Mouse (Mus musculus) midbrain, postnatal 0 days (tissue): ENCODE results near the gene Myo18b. TPM values are rescaled to one million over a fixed set of nuclear protein-coding genes. Genes with fewer than 3 reads are reported as not detected.

Experiments
- ATAC-seq: fragments of 200-750 bp; cut with Nextera tagmentation; 2 replicates; pipeline ENCODE4 v1.8.0; 2017; ENCODE audit warnings: moderate number of reproducible peaks, mild to moderate bottlenecking, moderate TSS enrichment, moderate library complexity; ENCODE audit not compliant: low FRiP score
- DNase-seq: peaks from one replicate; pipeline ENCODE4 v3.0.0-alpha.2; 2015; ENCODE audit warnings: low spot score
- H3K27ac ChIP-seq: fragments of 300-500 bp; sonication (generic); 2 replicates; pipeline ENCODE4 v1.5.1; 2014; ENCODE audit warnings: low read depth, mild to moderate bottlenecking, low read length, mixed read lengths
- H3K27me3 ChIP-seq: fragments of 300-500 bp; sonication (generic); 2 replicates; pipeline ENCODE4 v1.6.1; 2014; ENCODE audit warnings: low read length, control low read depth, mixed read lengths; ENCODE audit not compliant: insufficient read depth
- H3K36me3 ChIP-seq: fragments of 300-500 bp; sonication (generic); 2 replicates; pipeline ENCODE4 v1.6.1; 2014; ENCODE audit warnings: low read length, control low read depth, mixed read lengths; ENCODE audit not compliant: insufficient read depth
- H3K4me1 ChIP-seq: fragments of 300-500 bp; sonication (generic); 2 replicates; pipeline ENCODE4 v1.6.1; 2014; ENCODE audit warnings: mild to moderate bottlenecking, control low read depth, antibody characterized with exemption, low read length, mixed read lengths; ENCODE audit not compliant: insufficient read depth
- H3K4me2 ChIP-seq: fragments of 300-500 bp; sonication (generic); 2 replicates; pipeline ENCODE4 v1.6.1; 2014; ENCODE audit warnings: low read depth, mild to moderate bottlenecking, low read length, mixed read lengths; ENCODE audit not compliant: poor library complexity, severe bottlenecking
- H3K4me3 ChIP-seq: fragments of 300-500 bp; sonication (generic); 2 replicates; pipeline ENCODE4 v1.5.1; 2014; ENCODE audit warnings: low read depth, mild to moderate bottlenecking, low read length, moderate library complexity
- H3K9ac ChIP-seq: fragments of 300-500 bp; sonication (generic); replicated peaks from 2 replicates; pipeline ENCODE4 v1.6.1; 2014; ENCODE audit warnings: mild to moderate bottlenecking, low read length, moderate library complexity, mixed read lengths; ENCODE audit not compliant: poor library complexity, severe bottlenecking
- H3K9me3 ChIP-seq: fragments of 300-500 bp; sonication (generic); 2 replicates; pipeline ENCODE4 v1.6.1; 2016; ENCODE audit warnings: low read length, control low read depth
- CTCF ChIP-seq: IDR thresholded peaks from 2 replicates; pipeline ENCODE4 v1.5.1; 2016; ENCODE audit warnings: antibody characterized with exemption, mild to moderate bottlenecking
- WGBS: fragments of 180-500 bp; shearing (Covaris S2); extraction: QIAGEN DNeasy Blood & Tissue Kit; methylation state at CpG from one replicate; pipeline ENCODE4 v1.1.7; 2014; 5-methylcytosine and 5-hydroxymethylcytosine counted together
- polyA plus RNA-seq: library from polyadenylated mRNA; unstranded; fragments of >200 nt; fragmentation: Nextera tagmentation; extraction: Ambion mirVana; gene quantifications from 2 replicates; pipeline ENCODE4 v1.2.1, GENCODE M21; 2015
- total RNA-seq: library from RNA; depleted of rRNA; stranded (reverse); fragments of >200 nt; gene quantifications from 2 replicates; pipeline ENCODE4 v1.2.3, GENCODE M21; 2014

Myo18b gene
- total and polyA plus RNA-seq, 2 experiments from 2014 or later, result 1.3 to 1.9 TPM

DNA sequence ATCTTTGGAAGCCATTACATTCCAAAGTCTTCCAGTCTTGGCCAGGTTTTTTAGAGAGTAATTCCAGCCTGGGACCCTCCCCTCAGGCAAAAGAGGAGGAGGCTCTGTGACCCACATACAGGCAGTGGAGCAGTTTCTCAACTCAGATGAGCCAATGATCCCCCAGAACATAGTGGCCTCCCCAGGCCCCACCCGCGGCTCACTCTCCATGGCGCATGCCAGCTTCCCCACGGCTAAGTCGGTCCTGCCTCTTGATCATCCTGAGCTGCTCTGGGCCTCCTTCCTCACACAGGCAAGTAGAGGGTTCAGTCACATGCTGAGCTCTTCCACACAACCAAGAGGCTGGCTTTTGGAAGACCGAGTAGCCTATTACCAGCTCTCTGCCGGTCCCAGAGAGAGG lies 7.5 kb downstream of the Myo18b start:
- no peak for DNase-seq
- TF ChIP-seq CTCF, result no peak
- WGBS, result 67% methylated on average over 7 of the region's 7 CpGs
- ATAC-seq, result no peak
- no peak overlapping the region for H3K27ac ChIP-seq
- peaks cover 3% of the 10 kb centered on the region; the same call in 1 of the 2 replicates for H3K4me1 ChIP-seq
- no peak overlapping the region for H3K4me3 ChIP-seq
- no peak overlapping the region for H3K9ac ChIP-seq
- H3K36me3 ChIP-seq, result no peaks in the 10 kb centered on the region
- no peak overlapping the region for H3K4me2 ChIP-seq
- H3K27me3 ChIP-seq, result no peaks in the 10 kb centered on the region
- no peaks in the 10 kb centered on the region for H3K9me3 ChIP-seq

DNA sequence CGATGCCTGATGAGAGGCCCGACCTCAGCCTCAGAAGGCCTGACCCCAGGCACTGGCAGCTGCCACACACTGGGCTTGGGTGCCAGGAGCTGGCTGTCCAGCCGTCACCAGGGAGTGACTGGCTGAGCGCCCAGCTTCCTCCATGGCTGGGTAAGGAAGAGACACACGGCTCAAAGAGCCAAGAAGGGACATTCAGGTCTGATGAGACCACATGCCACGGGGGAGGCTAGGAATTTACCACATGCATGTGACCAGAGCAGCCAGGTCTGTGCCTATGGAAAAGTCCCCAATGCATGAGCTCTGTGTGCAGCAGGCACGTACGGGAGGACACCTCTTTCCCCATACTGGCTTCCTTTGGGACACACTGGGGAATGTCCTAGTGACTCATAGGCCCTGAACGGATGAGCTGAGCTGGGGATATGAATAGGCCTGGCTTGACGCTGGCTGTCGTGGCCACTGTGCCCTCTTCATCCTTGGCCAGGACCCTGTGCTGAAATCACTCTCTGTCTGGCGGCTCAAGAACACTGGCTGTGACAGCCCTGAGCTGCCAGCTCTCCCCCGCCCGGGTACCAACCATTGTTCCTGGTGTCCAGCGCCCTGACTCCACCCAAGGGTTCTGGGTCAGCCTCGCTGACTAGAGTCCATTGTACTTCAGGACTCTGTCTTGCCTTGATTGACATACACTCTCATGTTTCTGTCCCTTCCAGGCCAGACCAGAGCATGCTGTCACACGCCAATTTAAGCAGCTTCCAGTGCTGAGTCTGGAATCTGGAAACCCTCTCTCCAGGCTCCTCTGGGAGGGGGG lies 9.3 kb downstream of the Myo18b start:
- H3K27me3 ChIP-seq, result no peaks in the 10 kb centered on the region
- H3K27ac ChIP-seq, result no peak overlapping the region
- H3K9me3 ChIP-seq, result no peaks in the 10 kb centered on the region
- H3K4me1 ChIP-seq, result no peaks in the 10 kb centered on the region
- H3K4me3 ChIP-seq, result no peak overlapping the region
- ATAC-seq (peak; percentile 74), DNase-seq (peak; percentile 81)
- TF ChIP-seq CTCF, result no peak
- H3K36me3 ChIP-seq, result no peaks in the 10 kb centered on the region
- no peak overlapping the region for H3K9ac ChIP-seq
- no peak overlapping the region for H3K4me2 ChIP-seq
- WGBS, result 49% methylated on average over 17 of the region's 17 CpGs

- DNase-seq, result peak; percentile 55
- H3K4me1 ChIP-seq, result no peaks in the 10 kb centered on the region
- ATAC-seq, result no peak; the same call in 1 of the 2 replicates
- H3K9ac ChIP-seq, result no peak overlapping the region
- 44% methylated on average over 14 of the region's 14 CpGs for WGBS
- H3K9me3 ChIP-seq, result no peaks in the 10 kb centered on the region
- no peak overlapping the region for H3K27ac ChIP-seq
- no peaks in the 10 kb centered on the region for H3K27me3 ChIP-seq
- no peak overlapping the region for H3K4me3 ChIP-seq
- no peaks in the 10 kb centered on the region for H3K36me3 ChIP-seq
- TF ChIP-seq CTCF, result no peak
- H3K4me2 ChIP-seq, result no peak overlapping the region
Measured at GRCm38 (mm10) chr5:112877391-112878115, 18.6 kb downstream of the Myo18b start.

DNA sequence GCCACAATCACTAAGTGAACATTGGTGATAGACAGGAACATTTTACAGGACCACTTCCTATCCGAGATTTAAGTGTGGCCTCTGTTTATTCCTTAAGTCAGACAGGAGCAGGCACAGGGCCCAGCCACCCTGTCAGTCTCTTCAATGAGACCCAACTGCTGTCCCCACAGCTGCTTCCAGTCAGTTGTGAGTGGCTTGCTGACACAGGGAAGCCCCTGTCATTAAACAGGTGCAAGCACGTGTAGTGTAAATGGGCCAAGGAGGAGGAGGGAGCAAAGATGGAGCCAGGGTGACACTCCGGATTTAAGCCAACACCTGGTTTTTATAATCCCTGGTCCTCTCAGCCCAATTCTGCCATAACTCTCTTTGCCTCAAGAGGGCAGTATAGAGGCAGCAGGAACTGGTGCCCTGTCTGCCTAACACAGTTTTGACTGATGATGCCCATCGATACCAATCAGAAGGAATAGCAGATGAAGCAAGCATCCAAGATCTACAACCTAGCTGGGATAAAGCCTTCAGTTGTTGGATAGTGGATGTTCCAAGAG lies 19.2 kb downstream of the Myo18b start:
- H3K4me3 ChIP-seq, result no peak overlapping the region
- DNase-seq (peak; percentile 77), ATAC-seq (no peak)
- H3K9me3 ChIP-seq, result no peaks in the 10 kb centered on the region
- peak; percentile 92 for TF ChIP-seq CTCF
- no peaks in the 10 kb centered on the region for H3K4me1 ChIP-seq
- H3K4me2 ChIP-seq, result no peak overlapping the region
- H3K9ac ChIP-seq, result no peak overlapping the region
- H3K27me3 ChIP-seq, result no peaks in the 10 kb centered on the region
- H3K36me3 ChIP-seq, result no peaks in the 10 kb centered on the region
- H3K27ac ChIP-seq, result no peak overlapping the region
- 31% methylated on average over 4 of the region's 4 CpGs for WGBS

DNA sequence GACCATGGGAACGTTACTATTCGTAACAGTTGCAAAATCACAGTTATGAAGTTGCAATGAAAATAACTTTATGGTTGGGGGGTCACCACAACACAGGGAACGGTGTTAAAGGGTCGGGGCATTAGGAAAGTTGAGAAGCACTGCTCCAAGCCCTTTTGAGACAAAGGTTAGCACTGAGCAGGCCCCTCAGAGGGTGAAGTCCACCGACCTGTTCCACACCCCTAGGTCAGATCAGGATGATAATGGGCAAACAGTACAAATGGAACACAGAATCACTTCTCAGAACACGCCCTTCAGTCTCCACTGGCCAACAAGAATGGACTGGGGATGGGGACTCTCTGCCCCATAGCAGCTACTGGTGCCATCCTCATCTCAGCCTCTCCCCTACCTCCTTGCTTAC lies 23.2 kb downstream of the Myo18b start:
- TF ChIP-seq CTCF, result no peak
- Histone ChIP-seq H3K27me3 (no peaks in the 10 kb centered on the region), H3K4me2 (no peak overlapping the region), H3K4me3 (no peak overlapping the region), H3K9me3 (no peaks in the 10 kb centered on the region), H3K9ac (no peak overlapping the region), H3K4me1 (no peaks in the 10 kb centered on the region), H3K36me3 (no peaks in the 10 kb centered on the region), H3K27ac (no peak overlapping the region)
- ATAC-seq, result no peak
- 84% methylated on average over 6 of the region's 6 CpGs for WGBS
- no peak for DNase-seq

- H3K4me3 ChIP-seq, result no peak overlapping the region
- H3K36me3 ChIP-seq, result no peaks in the 10 kb centered on the region
- H3K27me3 ChIP-seq, result no peaks in the 10 kb centered on the region
- no peak overlapping the region for H3K27ac ChIP-seq
- ATAC-seq, result peak; percentile 44; the same call in 1 of the 2 replicates
- no peaks in the 10 kb centered on the region for H3K4me1 ChIP-seq
- 22% methylated on average over 9 of the region's 9 CpGs for WGBS
- H3K4me2 ChIP-seq, result no peak overlapping the region
- TF ChIP-seq CTCF, result peak; percentile 96
- DNase-seq, result peak; percentile 87
- H3K9me3 ChIP-seq, result no peaks in the 10 kb centered on the region
- H3K9ac ChIP-seq, result no peak overlapping the region
Measured at GRCm38 (mm10) chr5:112870729-112871128, 25.4 kb downstream of the Myo18b start.
